Mouse (Mus musculus) midbrain, embryonic 11.5 days (tissue): Measurements from ENCODE around the gene Auh. TPM values are rescaled to one million over a fixed set of nuclear protein-coding genes. Genes with fewer than 3 reads are reported as not detected.

Experiments
- ATAC-seq: fragments of 200-750 bp; cut with Nextera tagmentation; 2 replicates; pipeline ENCODE4 v1.8.0; 2017; ENCODE audit warnings: moderate TSS enrichment, moderate library complexity; ENCODE audit not compliant: low FRiP score
- DNase-seq: peaks from one replicate; pipeline ENCODE4 v3.0.0; 2015; ENCODE audit warnings: low spot score; ENCODE audit errors: missing footprints
- H3K27ac ChIP-seq: fragments of 300-500 bp; sonication (generic); 2 replicates; pipeline ENCODE4 v1.5.1; 2014; ENCODE audit warnings: low read depth, low read length
- H3K27me3 ChIP-seq: fragments of 300-500 bp; sonication (generic); 2 replicates; pipeline ENCODE4 v1.6.1; 2014; ENCODE audit warnings: mild to moderate bottlenecking, low read length, moderate library complexity, mixed read lengths; ENCODE audit not compliant: control insufficient read depth, insufficient read depth
- H3K36me3 ChIP-seq: fragments of 300-500 bp; sonication (generic); 2 replicates; pipeline ENCODE4 v1.6.1; 2014; ENCODE audit warnings: mild to moderate bottlenecking, low read length, moderate library complexity, mixed read lengths; ENCODE audit not compliant: control insufficient read depth, insufficient read depth
- H3K4me1 ChIP-seq: fragments of 300-500 bp; sonication (generic); 2 replicates; pipeline ENCODE4 v1.6.1; 2014; ENCODE audit warnings: low read length; ENCODE audit not compliant: control insufficient read depth, insufficient read depth
- H3K4me2 ChIP-seq: fragments of 300-500 bp; sonication (generic); 2 replicates; pipeline ENCODE4 v1.6.1; 2014; ENCODE audit warnings: mild to moderate bottlenecking, moderate library complexity
- H3K4me3 ChIP-seq: fragments of 300-500 bp; sonication (generic); 2 replicates; pipeline ENCODE4 v1.5.1; 2014; ENCODE audit warnings: low read depth, low read length
- H3K9ac ChIP-seq: fragments of 300-500 bp; sonication (generic); 2 replicates; pipeline ENCODE4 v1.6.1; 2014; ENCODE audit warnings: low read length
- H3K9me3 ChIP-seq: fragments of 300-500 bp; sonication (generic); 2 replicates; pipeline ENCODE4 v1.6.1; 2016; ENCODE audit warnings: low read length; ENCODE audit not compliant: control insufficient read depth
- WGBS: fragments of 180-500 bp; shearing (Covaris S2); extraction: QIAGEN DNeasy Blood & Tissue Kit; methylation state at CpG from one replicate; pipeline ENCODE4 v1.1.7; 2014; 5-methylcytosine and 5-hydroxymethylcytosine counted together
- polyA plus RNA-seq: library from polyadenylated mRNA; unstranded; fragments of >200 nt; fragmentation: Nextera tagmentation; extraction: Ambion mirVana; gene quantifications from 2 replicates; pipeline ENCODE4 v1.2.1, GENCODE M21; 2014

Gene Auh
- polyA plus RNA-seq, 1 experiment from 2014 or later = 38.7 TPM

DNA sequence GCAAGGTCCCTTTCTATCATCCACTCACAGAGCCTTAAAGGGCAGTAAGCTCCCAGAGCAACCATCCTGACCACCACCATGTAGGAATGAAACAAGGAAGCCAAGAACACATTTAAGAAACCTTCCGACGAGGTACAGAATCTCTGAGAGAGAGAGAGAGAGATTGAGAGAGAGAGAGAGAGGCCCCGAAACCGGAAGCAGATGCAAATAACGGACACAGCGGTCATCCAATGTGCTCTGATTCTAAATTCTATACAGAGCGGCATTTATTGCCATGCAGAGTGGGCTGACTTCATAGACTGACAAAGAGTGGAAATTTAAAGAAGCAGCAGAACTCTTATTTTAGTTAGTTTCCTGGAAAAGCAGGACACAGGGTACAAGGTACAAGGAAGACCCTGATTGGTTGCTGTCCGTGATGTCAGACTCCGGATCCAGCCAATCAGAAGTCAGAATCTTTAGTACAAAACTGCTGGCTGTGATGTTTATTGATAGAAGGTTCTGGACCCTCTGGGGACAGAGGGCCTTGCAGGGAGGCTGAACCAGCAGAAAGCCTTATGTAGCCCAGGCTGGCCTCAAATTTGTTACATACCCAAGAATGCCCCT, 137.1 kb downstream of the Auh start:
- no peak for DNase-seq
- no peak overlapping the region for H3K27ac ChIP-seq
- ATAC-seq = no peak
- H3K4me1 ChIP-seq = no peaks in the 10 kb centered on the region
- H3K9ac ChIP-seq = no peak overlapping the region
- H3K4me3 ChIP-seq = no peak overlapping the region
- H3K27me3 ChIP-seq = no peaks in the 10 kb centered on the region
- 94% methylated on average over 9 of the region's 9 CpGs for WGBS
- no peak overlapping the region for H3K4me2 ChIP-seq
- no peaks in the 10 kb centered on the region for H3K9me3 ChIP-seq
- no peaks in the 10 kb centered on the region for H3K36me3 ChIP-seq

DNA sequence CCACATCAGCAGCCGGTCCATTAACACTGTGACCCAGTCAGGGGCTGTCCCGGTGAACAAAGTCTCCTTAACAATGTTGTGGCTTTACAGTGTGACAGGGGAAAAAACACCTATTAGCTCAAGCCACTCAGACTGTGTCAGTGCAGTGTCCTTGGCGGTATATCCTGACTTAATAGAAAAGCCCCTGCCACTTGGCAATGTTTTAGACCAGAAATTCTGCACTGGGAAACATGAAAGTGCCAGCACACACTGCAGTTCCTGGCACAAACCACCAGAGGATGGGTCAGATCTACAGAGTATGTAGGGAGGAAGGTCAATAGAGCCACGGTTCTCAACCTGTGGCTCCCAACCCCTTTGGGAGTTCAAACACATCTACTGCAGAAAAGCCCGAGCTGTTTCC, 138.6 kb downstream of the Auh start:
- Histone ChIP-seq H3K4me3 (no peak overlapping the region), H3K9ac (no peak overlapping the region), H3K27ac (no peak overlapping the region), H3K9me3 (no peaks in the 10 kb centered on the region), H3K36me3 (no peaks in the 10 kb centered on the region), H3K27me3 (no peaks in the 10 kb centered on the region), H3K4me2 (no peak overlapping the region), H3K4me1 (no peaks in the 10 kb centered on the region)
- WGBS = 85% methylated on average over 5 of the region's 5 CpGs
- DNase-seq = no peak
- ATAC-seq = no peak

Other genes with a start within 250 kb of the Auh start
- gene Nfil3, start 51.4 kb upstream of the Auh start, polyA plus RNA-seq = 18.3 and 19.3 TPM in 2 replicates